Mouse (Mus musculus): Measurements from ENCODE around the gene Sipa1l3. TPM values are rescaled to one million over a fixed set of nuclear protein-coding genes. Genes with fewer than 3 reads are reported as not detected.

Gene Sipa1l3
- polyA plus RNA-seq, 1 experiment from 2014 or later: 22.4 TPM

- Histone ChIP-seq H3K9me3 (no peaks in the 10 kb centered on the region), H3K4me1 (peaks cover 19% of the 10 kb centered on the region), H3K36me3 (replicated peaks) (no peaks in the 10 kb centered on the region), H3K4me2 (no peak overlapping the region), H3K9ac (no peak overlapping the region), H3K27ac (no peak overlapping the region), H3K4me3 (no peak overlapping the region), H3K27me3 (replicated peaks) (no peaks in the 10 kb centered on the region)
- ATAC-seq (replicated peaks): no peak
- 55% methylated on average over 6 of the region's 6 CpGs for WGBS
Measured at GRCm38 (mm10) chr7:29503616-29504015, 14.8 kb downstream of the Sipa1l3 start.

GRCm38 (mm10) chr7:29501214-29501613 is 17.2 kb downstream of the Sipa1l3 start:
- WGBS: 95% methylated on average over 9 of the region's 9 CpGs
- Histone ChIP-seq H3K4me3 (no peak overlapping the region), H3K36me3 (replicated peaks) (no peaks in the 10 kb centered on the region), H3K4me2 (no peak overlapping the region), H3K27me3 (replicated peaks) (no peaks in the 10 kb centered on the region), H3K9ac (no peak overlapping the region), H3K4me1 (peaks cover 30% of the 10 kb centered on the region), H3K9me3 (no peaks in the 10 kb centered on the region), H3K27ac (no peak overlapping the region)
- no peak for ATAC-seq (replicated peaks)

DNA sequence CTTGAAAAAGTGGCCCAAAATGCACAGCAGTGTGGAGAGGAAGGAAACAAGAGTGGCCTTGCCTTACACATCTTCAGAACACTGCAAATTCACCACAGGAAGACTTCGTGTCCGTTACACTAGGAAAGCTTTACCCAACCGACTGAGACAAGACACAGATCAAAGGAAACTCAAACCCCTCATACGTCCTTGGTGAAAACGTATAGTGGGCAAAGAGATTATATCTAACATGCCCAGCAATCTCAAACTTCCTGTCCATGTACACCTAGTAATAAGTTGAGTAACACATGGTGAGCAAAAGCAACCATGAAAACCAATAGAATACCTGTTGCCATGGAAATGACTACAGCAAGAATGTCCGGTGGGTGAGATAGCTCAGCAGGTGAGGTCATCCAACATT is 19.4 kb downstream of the Sipa1l3 start:
- no peaks in the 10 kb centered on the region for H3K36me3 ChIP-seq (replicated peaks)
- no peaks in the 10 kb centered on the region for H3K27me3 ChIP-seq (replicated peaks)
- no peak overlapping the region for H3K4me3 ChIP-seq
- WGBS: 77% methylated on average over 6 of the region's 6 CpGs
- no peak overlapping the region for H3K4me2 ChIP-seq
- H3K4me1 ChIP-seq: peaks cover 20% of the 10 kb centered on the region
- H3K9ac ChIP-seq: no peak overlapping the region
- H3K9me3 ChIP-seq: no peaks in the 10 kb centered on the region
- H3K27ac ChIP-seq: no peak overlapping the region
- ATAC-seq (replicated peaks): no peak

- Histone ChIP-seq H3K9me3 (no peaks in the 10 kb centered on the region), H3K27ac (peak overlapping the region; percentile 54), H3K9ac (no peak overlapping the region), H3K36me3 (replicated peaks) (no peaks in the 10 kb centered on the region), H3K4me1 (peaks cover 12% of the 10 kb centered on the region), H3K4me3 (no peak overlapping the region), H3K4me2 (no peak overlapping the region), H3K27me3 (replicated peaks) (no peaks in the 10 kb centered on the region)
- ATAC-seq (replicated peaks): peak; percentile 71
- 45% methylated on average over 10 of the region's 10 CpGs for WGBS
Measured at GRCm38 (mm10) chr7:29496953-29497590, 21.4 kb downstream of the Sipa1l3 start.

GRCm38 (mm10) chr7:29496332-29496731 is 22.1 kb downstream of the Sipa1l3 start:
- Histone ChIP-seq H3K27me3 (replicated peaks) (no peaks in the 10 kb centered on the region), H3K4me2 (no peak overlapping the region), H3K9ac (no peak overlapping the region), H3K9me3 (no peaks in the 10 kb centered on the region), H3K4me3 (no peak overlapping the region), H3K27ac (peak overlapping the region; percentile 54; the same call in 1 of the 2 replicates), H3K36me3 (replicated peaks) (no peaks in the 10 kb centered on the region), H3K4me1 (peaks cover 12% of the 10 kb centered on the region)
- peak; percentile 15; the same call in 1 of the 2 replicates for ATAC-seq (replicated peaks)
- 51% methylated on average over 4 of the region's 4 CpGs for WGBS

GRCm38 (mm10) chr7:29495880-29496279 is 22.6 kb downstream of the Sipa1l3 start:
- Histone ChIP-seq H3K36me3 (replicated peaks) (no peaks in the 10 kb centered on the region), H3K9ac (no peak overlapping the region), H3K4me2 (no peak overlapping the region), H3K4me1 (peaks cover 12% of the 10 kb centered on the region), H3K27ac (no peak overlapping the region), H3K27me3 (replicated peaks) (0 out of 2 replicates have a peak, but pooled peaks cover 2% of the 10 kb centered on the region), H3K9me3 (no peaks in the 10 kb centered on the region), H3K4me3 (no peak overlapping the region)
- 58% methylated on average over 4 of the region's 4 CpGs for WGBS
- ATAC-seq (replicated peaks): 0 out of 2 replicates have a peak, but pooled peaks have one; percentile 24

- no peak overlapping the region for H3K9ac ChIP-seq
- 0 out of 2 replicates have a peak, but pooled peaks cover 3% of the 10 kb centered on the region for H3K27me3 ChIP-seq (replicated peaks)
- WGBS: 92% methylated on average over 11 of the region's 11 CpGs
- ATAC-seq (replicated peaks): no peak
- no peaks in the 10 kb centered on the region for H3K36me3 ChIP-seq (replicated peaks)
- H3K27ac ChIP-seq: no peak overlapping the region
- no peak overlapping the region for H3K4me2 ChIP-seq
- H3K9me3 ChIP-seq: no peaks in the 10 kb centered on the region
- H3K4me3 ChIP-seq: no peak overlapping the region
- peaks cover 19% of the 10 kb centered on the region for H3K4me1 ChIP-seq
Measured at GRCm38 (mm10) chr7:29494854-29495253, 23.6 kb downstream of the Sipa1l3 start.

- 86% methylated on average over 5 of the region's 5 CpGs for WGBS
- no peak overlapping the region for H3K27ac ChIP-seq
- no peak overlapping the region for H3K4me2 ChIP-seq
- no peaks in the 10 kb centered on the region for H3K36me3 ChIP-seq (replicated peaks)
- H3K27me3 ChIP-seq (replicated peaks): 0 out of 2 replicates have a peak, but pooled peaks cover 3% of the 10 kb centered on the region
- peaks cover 24% of the 10 kb centered on the region for H3K4me1 ChIP-seq
- H3K9ac ChIP-seq: no peak overlapping the region
- no peak for ATAC-seq (replicated peaks)
- H3K9me3 ChIP-seq: no peaks in the 10 kb centered on the region
- H3K4me3 ChIP-seq: no peak overlapping the region
Measured at GRCm38 (mm10) chr7:29494015-29494414, 24.4 kb downstream of the Sipa1l3 start.

GRCm38 (mm10) chr7:29492992-29493391 is 25.4 kb downstream of the Sipa1l3 start:
- Histone ChIP-seq H3K36me3 (replicated peaks) (no peaks in the 10 kb centered on the region), H3K9me3 (no peaks in the 10 kb centered on the region), H3K9ac (no peak overlapping the region), H3K4me2 (no peak overlapping the region), H3K27me3 (replicated peaks) (0 out of 2 replicates have a peak, but pooled peaks cover 3% of the 10 kb centered on the region), H3K27ac (no peak overlapping the region), H3K4me3 (no peak overlapping the region), H3K4me1 (peaks cover 24% of the 10 kb centered on the region)
- whole genome bisulfite sequencing: 50% methylated on average over 1 of the region's 1 CpGs
- no peak for ATAC-seq (replicated peaks)

- H3K27me3 ChIP-seq (replicated peaks): 0 out of 2 replicates have a peak, but pooled peaks cover 3% of the 10 kb centered on the region
- no peaks in the 10 kb centered on the region for H3K36me3 ChIP-seq (replicated peaks)
- H3K4me2 ChIP-seq: no peak overlapping the region
- H3K4me3 ChIP-seq: no peak overlapping the region
- H3K4me1 ChIP-seq: peaks cover 20% of the 10 kb centered on the region
- H3K27ac ChIP-seq: no peak overlapping the region
- H3K9ac ChIP-seq: no peak overlapping the region
- H3K9me3 ChIP-seq: no peaks in the 10 kb centered on the region
- no peak for ATAC-seq (replicated peaks)
- WGBS: 73% methylated on average over 3 of the region's 3 CpGs
Measured at GRCm38 (mm10) chr7:29491861-29492260, 26.6 kb downstream of the Sipa1l3 start.

- H3K27me3 ChIP-seq (replicated peaks): 0 out of 2 replicates have a peak, but pooled peaks cover 3% of the 10 kb centered on the region
- H3K4me3 ChIP-seq: no peak overlapping the region
- H3K4me2 ChIP-seq: no peak overlapping the region
- H3K4me1 ChIP-seq: peaks cover 15% of the 10 kb centered on the region
- H3K27ac ChIP-seq: no peak overlapping the region
- H3K9me3 ChIP-seq: no peaks in the 10 kb centered on the region
- 50% methylated on average over 3 of the region's 3 CpGs for WGBS
- H3K36me3 ChIP-seq (replicated peaks): no peaks in the 10 kb centered on the region
- H3K9ac ChIP-seq: no peak overlapping the region
- ATAC-seq (replicated peaks): no peak
Measured at GRCm38 (mm10) chr7:29491471-29491755, 27.0 kb downstream of the Sipa1l3 start.

- no peaks in the 10 kb centered on the region for H3K9me3 ChIP-seq
- H3K4me2 ChIP-seq: no peak overlapping the region
- H3K4me1 ChIP-seq: peaks cover 12% of the 10 kb centered on the region
- 0 out of 2 replicates have a peak, but pooled peaks cover 3% of the 10 kb centered on the region for H3K27me3 ChIP-seq (replicated peaks)
- 74% methylated on average over 8 of the region's 8 CpGs for WGBS
- H3K27ac ChIP-seq: no peak overlapping the region
- no peak for ATAC-seq (replicated peaks)
- no peaks in the 10 kb centered on the region for H3K36me3 ChIP-seq (replicated peaks)
- no peak overlapping the region for H3K4me3 ChIP-seq
- H3K9ac ChIP-seq: no peak overlapping the region
Measured at GRCm38 (mm10) chr7:29490704-29491470, 27.6 kb downstream of the Sipa1l3 start.

Measured in midbrain, embryonic 15.5 days (tissue).